Mouse (Mus musculus): ENCODE measurements around the gene Pycard. TPM values are rescaled to one million over a fixed set of nuclear protein-coding genes. Genes with fewer than 3 reads are reported as not detected.

The Pycard gene
- polyA plus RNA-seq, 1 experiment, result 8.9 TPM

- H3K4me3 ChIP-seq (ENCODE audit: insufficient read depth, low read length), result no peak overlapping the region
- peaks cover 4% of the 10 kb centered on the region; the same call in 1 of the 2 replicates for H3K4me1 ChIP-seq (ENCODE audit: control insufficient read depth, insufficient read depth, low read length)
- H3K27ac ChIP-seq (ENCODE audit: insufficient read depth, low read length), result no peak overlapping the region
- TF ChIP-seq CTCF (IDR thresholded peaks at IDR 0.05; ENCODE audit: extremely low read depth, insufficient read depth, low read length) (no peak), POLR2A (IDR thresholded peaks at IDR 0.05; ENCODE audit: extremely low read depth, insufficient read depth, low read length) (no peak)
Measured at GRCm38 (mm10) chr7:127988904-127989303, 4.8 kb downstream of the Pycard start.

- no peak overlapping the region for H3K27ac ChIP-seq (ENCODE audit: insufficient read depth, low read length)
- TF ChIP-seq POLR2A (IDR thresholded peaks at IDR 0.05; ENCODE audit: extremely low read depth, insufficient read depth, low read length) (no peak), CTCF (IDR thresholded peaks at IDR 0.05; ENCODE audit: extremely low read depth, insufficient read depth, low read length) (no peak)
- H3K4me1 ChIP-seq (ENCODE audit: control insufficient read depth, insufficient read depth, low read length), result no peaks in the 10 kb centered on the region
- H3K4me3 ChIP-seq (ENCODE audit: insufficient read depth, low read length), result no peak overlapping the region
Measured at GRCm38 (mm10) chr7:127980606-127981005, 13.1 kb downstream of the Pycard start.

GRCm38 (mm10) chr7:127978856-127979255 lies 14.8 kb downstream of the Pycard start:
- TF ChIP-seq CTCF (IDR thresholded peaks at IDR 0.05; ENCODE audit: extremely low read depth, insufficient read depth, low read length) (no peak), POLR2A (IDR thresholded peaks at IDR 0.05; ENCODE audit: extremely low read depth, insufficient read depth, low read length) (no peak)
- Histone ChIP-seq H3K4me3 (ENCODE audit: insufficient read depth, low read length) (no peak overlapping the region), H3K27ac (ENCODE audit: insufficient read depth, low read length) (no peak overlapping the region), H3K4me1 (ENCODE audit: control insufficient read depth, insufficient read depth, low read length) (no peaks in the 10 kb centered on the region)

GRCm38 (mm10) chr7:127974413-127974930 lies 19.2 kb downstream of the Pycard start:
- Histone ChIP-seq H3K4me1 (ENCODE audit: control insufficient read depth, insufficient read depth, low read length) (peaks cover 2% of the 10 kb centered on the region; the same call in 1 of the 2 replicates), H3K27ac (ENCODE audit: insufficient read depth, low read length) (no peak overlapping the region), H3K4me3 (ENCODE audit: insufficient read depth, low read length) (no peak overlapping the region)
- no peak for TF ChIP-seq CTCF (IDR thresholded peaks at IDR 0.05; ENCODE audit: extremely low read depth, insufficient read depth, low read length)
- TF ChIP-seq POLR2A (IDR thresholded peaks at IDR 0.05; ENCODE audit: extremely low read depth, insufficient read depth, low read length), result no peak

GRCm38 (mm10) chr7:127967922-127968828 lies 25.5 kb downstream of the Pycard start:
- TF ChIP-seq POLR2A (IDR thresholded peaks at IDR 0.05; ENCODE audit: extremely low read depth, insufficient read depth, low read length) (peak; percentile 37; the same call in 1 of the 2 replicates), CTCF (IDR thresholded peaks at IDR 0.05; ENCODE audit: extremely low read depth, insufficient read depth, low read length) (no peak)
- no peak overlapping the region for H3K27ac ChIP-seq (ENCODE audit: insufficient read depth, low read length)
- H3K4me1 ChIP-seq (ENCODE audit: control insufficient read depth, insufficient read depth, low read length), result peaks cover 5% of the 10 kb centered on the region
- H3K4me3 ChIP-seq (ENCODE audit: insufficient read depth, low read length), result peak overlapping the region; percentile 89

- Histone ChIP-seq H3K4me1 (ENCODE audit: control insufficient read depth, insufficient read depth, low read length) (peaks cover 5% of the 10 kb centered on the region), H3K4me3 (ENCODE audit: insufficient read depth, low read length) (peak within 1 kb of the TSS; percentile 89), H3K27ac (ENCODE audit: insufficient read depth, low read length) (peak within 1 kb of the TSS; percentile 98)
- TF ChIP-seq POLR2A (IDR thresholded peaks at IDR 0.05; ENCODE audit: extremely low read depth, insufficient read depth, low read length), result peak; percentile 99
- no peak for TF ChIP-seq CTCF (IDR thresholded peaks at IDR 0.05; ENCODE audit: extremely low read depth, insufficient read depth, low read length)
Measured at GRCm38 (mm10) chr7:127967004-127967921, 26.4 kb downstream of the Pycard start, which contains the start of gene Fus. Gene Fus (plus strand): TSS chr7:127967457.

GRCm38 (mm10) chr7:127966371-127966918 lies 27.2 kb downstream of the Pycard start:
- peak overlapping the region; percentile 98 for H3K27ac ChIP-seq (ENCODE audit: insufficient read depth, low read length)
- H3K4me3 ChIP-seq (ENCODE audit: insufficient read depth, low read length), result peak overlapping the region; percentile 89
- peaks cover 5% of the 10 kb centered on the region for H3K4me1 ChIP-seq (ENCODE audit: control insufficient read depth, insufficient read depth, low read length)
- TF ChIP-seq POLR2A (IDR thresholded peaks at IDR 0.05; ENCODE audit: extremely low read depth, insufficient read depth, low read length) (no peak), CTCF (IDR thresholded peaks at IDR 0.05; ENCODE audit: extremely low read depth, insufficient read depth, low read length) (no peak)

- no peak overlapping the region for H3K27ac ChIP-seq (ENCODE audit: insufficient read depth, low read length)
- H3K4me3 ChIP-seq (ENCODE audit: insufficient read depth, low read length), result no peak overlapping the region
- TF ChIP-seq CTCF (IDR thresholded peaks at IDR 0.05; ENCODE audit: extremely low read depth, insufficient read depth, low read length) (no peak), POLR2A (IDR thresholded peaks at IDR 0.05; ENCODE audit: extremely low read depth, insufficient read depth, low read length) (no peak)
- H3K4me1 ChIP-seq (ENCODE audit: control insufficient read depth, insufficient read depth, low read length), result no peaks in the 10 kb centered on the region
Measured at GRCm38 (mm10) chr7:127959364-127959763, 34.3 kb downstream of the Pycard start.
